Mouse (Mus musculus): Measurements from ENCODE around the gene Inpp5a. TPM values are rescaled to one million over a fixed set of nuclear protein-coding genes. Genes with fewer than 3 reads are reported as not detected.
"Not testable (repeated sequence)": the region's sequence is repeated elsewhere in the genome, so short reads cannot be mapped to it uniquely, and the experiment has no call there.

The Inpp5a gene
- total RNA-seq, 2 experiments from 2014 or later = 36.5 to 39.8 TPM

DNA sequence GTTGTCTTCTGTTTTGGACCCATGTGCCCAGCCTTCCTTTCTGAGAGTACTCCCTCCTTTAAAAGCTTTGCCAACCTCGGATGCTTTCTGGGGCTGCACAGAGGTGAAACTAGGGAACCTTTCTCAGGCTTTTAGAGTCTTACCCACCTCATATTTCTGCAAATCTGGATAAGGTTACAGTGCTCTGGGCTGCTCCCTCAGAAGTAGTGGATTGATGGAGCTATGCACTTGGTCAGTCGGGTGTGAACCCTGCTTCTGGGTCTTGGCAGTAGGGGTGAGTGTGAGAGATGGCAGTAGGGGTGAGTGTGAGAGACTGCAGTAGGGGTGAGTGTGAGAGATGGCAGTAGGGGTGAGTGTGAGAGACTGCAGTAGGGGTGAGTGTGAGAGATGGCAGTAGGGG lies 46.0 kb downstream of the Inpp5a start:
- not testable (repeated sequence) for DNase-seq
- intact Hi-C loops (cut with DNase I; ENCODE audit: low total_unique reads) = loop anchor here (10.0 kb wide), 1 partner anchor 1940 kb away; no protein-coding TSS in a partner anchor

DNA sequence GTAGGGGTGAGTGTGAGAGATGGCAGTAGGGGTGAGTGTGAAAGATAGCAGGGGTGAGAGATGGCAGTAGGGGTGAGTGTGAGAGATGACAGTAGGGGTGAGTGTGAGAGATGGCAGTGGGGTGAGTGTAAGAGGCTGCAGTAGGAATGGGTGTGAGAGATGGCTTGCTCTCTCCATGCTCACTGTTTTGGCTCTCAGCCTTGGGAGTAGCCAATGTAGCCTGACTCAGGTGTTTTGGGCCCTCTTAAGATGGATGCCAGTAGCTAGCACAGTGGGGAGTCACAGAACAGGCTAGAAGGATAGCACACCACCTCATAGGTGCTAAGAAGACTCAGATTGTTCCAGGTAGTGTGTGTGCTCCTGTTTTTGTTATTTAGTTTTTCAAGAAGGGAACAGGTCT lies 46.8 kb downstream of the Inpp5a start:
- DNase-seq = no peak
- intact Hi-C loops (cut with DNase I; ENCODE audit: low total_unique reads) = loop anchor here (10.0 kb wide), 1 partner anchor 1939 kb away; no protein-coding TSS in a partner anchor

DNA sequence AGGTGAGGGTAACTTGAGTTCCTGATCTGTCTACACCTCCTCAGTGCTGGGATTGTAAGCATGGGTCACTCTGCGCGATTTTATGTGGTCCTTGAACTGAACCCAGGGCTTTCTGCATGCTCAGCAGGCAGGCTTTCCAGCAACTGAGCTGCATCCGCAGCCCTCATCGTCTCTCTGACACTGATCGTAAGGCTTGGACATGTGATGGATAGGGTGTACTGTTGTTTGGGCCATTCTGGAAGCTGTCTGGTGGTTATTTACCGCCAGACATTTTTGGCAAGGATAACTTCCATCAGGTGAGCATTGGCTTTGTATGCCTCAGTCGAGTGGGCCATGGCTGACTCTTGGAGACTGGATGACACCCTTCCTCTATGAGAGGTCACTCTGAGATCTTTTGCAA lies 48.0 kb downstream of the Inpp5a start:
- DNase-seq = no peak
- intact Hi-C loops (cut with DNase I; ENCODE audit: low total_unique reads) = loop anchor here (10.0 kb wide), 1 partner anchor 1938 kb away; no protein-coding TSS in a partner anchor

DNA sequence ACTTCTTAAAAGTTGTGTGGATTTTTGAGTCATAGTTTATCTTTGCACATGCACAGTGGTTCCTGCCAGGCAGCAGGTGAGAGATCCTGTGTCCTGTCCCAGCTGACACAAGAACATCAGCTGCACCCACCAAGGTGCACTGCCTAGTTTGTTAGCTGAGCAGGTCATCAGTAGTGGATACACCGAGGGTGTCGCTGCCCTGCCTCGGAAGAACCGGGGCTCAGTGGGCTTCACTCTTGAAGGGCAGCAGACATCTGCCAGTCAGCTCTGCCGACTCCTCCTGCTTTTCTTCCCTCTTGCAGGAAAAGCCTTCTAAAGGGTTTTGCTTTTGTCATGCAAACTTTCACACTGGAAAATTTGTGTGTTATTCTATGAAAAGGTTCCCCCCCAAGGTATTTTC lies 48.6 kb downstream of the Inpp5a start:
- no peak for DNase-seq
- intact Hi-C loops (cut with DNase I; ENCODE audit: low total_unique reads) = loop anchor here (10.0 kb wide), 1 partner anchor 1937 kb away; no protein-coding TSS in a partner anchor

DNA sequence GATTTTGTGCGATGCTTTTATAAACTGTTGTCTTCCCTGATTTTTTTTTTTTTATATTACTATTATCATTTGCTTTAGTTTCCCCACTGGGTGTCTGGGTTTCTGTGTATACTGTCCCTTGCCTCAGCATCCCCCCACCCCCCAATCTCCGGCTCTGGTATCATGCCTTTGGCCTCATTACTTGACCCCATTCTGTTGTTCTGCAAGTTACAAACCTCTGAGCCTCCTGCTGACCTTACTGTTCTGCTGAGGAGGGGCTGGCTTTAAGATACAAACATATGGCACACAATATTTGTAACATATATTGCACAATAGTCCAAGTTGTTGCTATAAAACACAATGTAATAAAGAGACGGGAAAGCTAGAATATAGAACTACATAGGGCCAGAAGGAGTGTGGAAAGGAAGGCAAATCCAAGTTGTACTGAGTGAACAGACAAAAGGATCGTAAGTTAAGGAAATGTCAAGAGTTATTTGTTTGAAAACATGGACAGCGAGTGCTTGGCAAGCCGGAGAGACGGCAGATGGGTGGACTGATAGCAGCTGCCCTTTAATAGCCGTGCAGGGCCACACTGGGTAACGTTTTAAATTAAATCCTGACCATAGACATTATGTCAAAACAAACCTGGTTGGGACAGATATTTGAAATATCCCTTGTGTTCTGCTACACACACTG lies 49.2 kb downstream of the Inpp5a start:
- intact Hi-C loops (cut with DNase I; ENCODE audit: low total_unique reads) = loop anchor here (10.0 kb wide), 1 partner anchor 1937 kb away; no protein-coding TSS in a partner anchor
- DNase-seq = no peak

DNA sequence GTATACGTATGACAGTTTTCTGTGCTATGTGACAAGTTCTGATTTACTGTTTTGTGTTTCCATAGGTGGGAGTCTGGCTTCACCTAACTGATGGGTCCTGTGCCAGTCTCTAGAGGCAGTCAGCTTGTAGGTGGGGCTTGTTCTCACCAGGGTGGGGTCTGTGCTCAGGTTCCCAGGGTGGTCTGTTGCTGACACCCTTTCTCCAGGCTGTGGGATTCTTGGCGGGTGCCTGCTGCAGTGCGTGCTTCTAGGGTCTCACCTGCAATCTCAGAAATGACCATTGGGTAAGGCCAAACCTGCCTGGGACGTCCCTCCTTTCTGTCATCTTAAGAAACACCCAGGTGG lies 49.7 kb downstream of the Inpp5a start:
- intact Hi-C loops (cut with DNase I; ENCODE audit: low total_unique reads) = loop anchor here (10.0 kb wide), 1 partner anchor 1936 kb away; no protein-coding TSS in a partner anchor
- DNase-seq = no peak

DNA sequence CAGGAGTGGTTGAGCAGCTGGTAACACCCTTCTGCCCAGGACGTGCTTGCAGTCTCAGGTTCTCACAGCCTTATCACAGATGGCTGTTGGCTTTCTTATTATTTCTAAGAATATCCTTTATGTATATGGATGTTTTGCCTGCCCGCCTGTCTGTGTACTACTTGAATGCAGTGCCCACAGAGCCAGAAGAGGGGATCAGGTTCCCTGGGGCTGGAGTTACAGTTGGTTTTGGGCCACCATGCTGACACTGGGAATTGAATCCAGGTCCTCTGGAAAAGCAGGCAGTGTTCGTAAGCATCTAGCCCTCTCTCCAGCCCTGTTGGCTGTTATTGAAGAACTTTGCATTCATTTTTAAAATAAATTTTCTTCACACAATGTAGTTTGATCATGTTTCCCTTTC lies 50.1 kb downstream of the Inpp5a start:
- intact Hi-C loops (cut with DNase I; ENCODE audit: low total_unique reads) = loop anchor here (10.0 kb wide), 1 partner anchor 1936 kb away; no protein-coding TSS in a partner anchor
- no peak for DNase-seq

DNA sequence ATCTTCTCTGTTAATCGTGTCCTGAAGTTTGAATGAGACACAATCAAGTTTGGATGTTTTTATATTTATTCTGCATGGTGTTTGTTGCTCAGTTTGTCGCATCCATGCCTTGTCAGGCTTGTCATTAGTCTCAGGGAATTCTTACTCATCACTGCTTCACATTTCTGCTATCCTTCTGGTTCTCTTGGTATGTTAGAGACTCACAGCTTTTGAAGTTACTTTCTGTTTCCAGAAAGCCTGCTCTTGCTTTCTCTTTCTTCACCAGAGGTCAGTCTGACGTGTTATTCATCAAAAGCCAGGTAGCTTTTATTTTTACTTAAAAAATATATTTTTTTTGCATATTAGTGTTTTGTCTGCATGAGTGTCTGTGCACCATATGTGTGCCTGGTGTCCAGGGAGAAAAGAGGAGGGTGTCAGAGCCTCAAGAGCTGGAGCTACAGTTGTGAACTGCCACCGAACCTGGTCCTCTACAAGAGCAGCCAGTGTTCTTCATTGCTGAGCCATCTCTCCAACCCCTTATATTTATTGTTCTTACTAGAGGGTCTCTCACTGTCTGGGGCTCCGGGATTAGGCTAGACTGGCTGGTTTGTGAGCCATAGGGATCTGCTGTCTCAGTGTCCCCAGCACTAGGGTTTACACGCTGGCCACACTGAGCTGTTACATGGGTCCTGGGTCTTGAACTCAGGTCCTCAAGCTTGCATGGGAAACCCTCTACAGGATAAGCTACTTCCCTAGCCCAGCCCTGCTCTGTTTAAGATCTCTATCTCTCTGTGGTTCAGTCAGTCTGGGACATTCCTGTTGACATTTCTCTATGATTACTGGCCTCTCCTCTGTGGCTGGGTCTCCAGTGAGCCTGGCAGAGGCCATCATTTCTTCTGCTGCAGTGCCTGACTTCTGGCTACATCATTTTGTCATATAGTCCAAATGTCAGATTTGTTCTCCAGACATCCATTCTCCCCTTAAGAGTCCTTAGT lies 51.3 kb downstream of the Inpp5a start:
- intact Hi-C loops (cut with DNase I; ENCODE audit: low total_unique reads) = loop anchor here (10.0 kb wide), 1 partner anchor 1935 kb away; no protein-coding TSS in a partner anchor
- DNase-seq = no peak

DNA sequence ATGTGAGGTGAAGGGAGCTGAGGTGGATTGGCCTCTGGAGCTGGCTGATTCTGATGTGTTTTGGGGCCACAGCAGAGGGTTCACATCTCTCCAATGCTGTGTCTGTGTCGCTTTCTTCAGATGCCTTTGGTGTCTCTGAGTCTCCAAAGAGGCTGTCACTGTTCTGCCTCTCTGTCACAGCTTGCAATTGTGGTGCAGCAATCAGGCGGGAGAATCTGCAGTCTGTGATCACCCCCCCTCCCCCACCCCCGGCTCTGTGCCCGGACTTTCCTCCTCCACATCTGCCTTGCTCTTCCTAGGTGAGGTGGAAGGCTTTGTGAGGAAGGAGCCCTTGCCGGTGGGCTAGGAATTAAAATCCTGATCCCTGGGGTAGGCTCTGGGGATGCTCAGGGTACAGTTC lies 52.1 kb downstream of the Inpp5a start:
- intact Hi-C loops (cut with DNase I; ENCODE audit: low total_unique reads) = no loop called here
- DNase-seq = no peak

DNA sequence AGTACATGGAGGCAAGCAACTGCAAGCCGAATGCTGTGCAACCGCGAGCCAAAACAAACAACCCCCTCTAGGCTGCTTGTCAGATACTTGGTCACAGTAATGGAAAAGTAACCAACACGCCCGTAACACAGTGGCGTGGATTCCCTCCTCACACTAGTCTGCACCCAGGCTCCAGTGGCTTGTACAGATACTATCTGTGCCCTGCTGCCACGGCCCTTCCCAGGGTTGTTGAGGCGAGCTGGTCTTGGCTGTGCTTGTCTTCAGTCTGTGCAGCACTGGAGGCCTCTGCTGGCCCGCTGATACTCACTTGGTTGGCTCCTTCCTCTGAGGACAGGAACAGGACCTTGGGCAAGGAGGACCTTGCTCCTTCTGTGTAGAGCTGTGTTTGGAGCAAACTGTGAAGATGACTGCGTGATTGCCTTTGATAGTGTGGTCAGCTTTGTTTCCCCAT lies 52.9 kb downstream of the Inpp5a start:
- DNase-seq = no peak
- intact Hi-C loops (cut with DNase I; ENCODE audit: low total_unique reads) = no loop called here

DNA sequence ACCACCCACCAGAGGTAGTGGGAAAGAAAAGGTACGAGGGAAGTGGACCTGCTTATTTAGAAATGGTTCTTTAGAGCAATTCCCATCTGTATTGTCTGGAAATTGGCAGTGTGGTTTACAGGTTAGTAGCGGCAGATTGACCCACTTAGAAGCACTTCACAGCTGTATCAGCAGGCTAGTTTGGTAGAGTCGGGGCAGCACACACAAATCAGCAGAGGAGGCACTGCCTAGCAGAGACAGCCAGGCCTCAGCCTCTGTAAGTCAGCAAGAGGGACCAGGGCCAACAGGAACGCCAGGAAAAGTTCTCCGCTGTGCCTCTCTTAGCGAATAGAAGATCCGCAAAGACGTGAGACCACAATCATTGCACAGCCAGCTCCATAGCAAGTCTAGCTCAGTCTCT lies 56.7 kb downstream of the Inpp5a start:
- no peak for DNase-seq
- intact Hi-C loops (cut with DNase I; ENCODE audit: low total_unique reads) = no loop called here

DNA sequence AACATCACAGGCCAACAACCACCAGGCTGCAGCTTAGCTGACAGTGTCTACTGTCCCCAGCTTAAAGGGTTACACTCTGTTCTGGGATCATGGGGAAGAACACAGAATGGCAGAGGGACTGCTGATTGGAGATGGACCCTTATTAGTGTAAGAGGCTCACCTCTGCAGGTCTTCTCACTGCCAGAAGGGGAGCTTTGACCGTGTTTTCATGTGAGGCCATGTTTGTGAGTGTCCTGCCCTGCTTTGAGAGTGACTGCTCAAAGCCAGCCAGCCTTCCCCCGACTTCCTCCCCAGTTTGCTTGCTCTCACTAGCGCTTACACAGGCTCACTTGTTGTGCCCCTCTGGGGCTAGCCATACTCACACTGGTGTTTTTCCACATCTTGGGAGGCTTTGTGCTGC lies 58.5 kb downstream of the Inpp5a start:
- intact Hi-C loops (cut with DNase I; ENCODE audit: low total_unique reads) = no loop called here
- no peak for DNase-seq

DNA sequence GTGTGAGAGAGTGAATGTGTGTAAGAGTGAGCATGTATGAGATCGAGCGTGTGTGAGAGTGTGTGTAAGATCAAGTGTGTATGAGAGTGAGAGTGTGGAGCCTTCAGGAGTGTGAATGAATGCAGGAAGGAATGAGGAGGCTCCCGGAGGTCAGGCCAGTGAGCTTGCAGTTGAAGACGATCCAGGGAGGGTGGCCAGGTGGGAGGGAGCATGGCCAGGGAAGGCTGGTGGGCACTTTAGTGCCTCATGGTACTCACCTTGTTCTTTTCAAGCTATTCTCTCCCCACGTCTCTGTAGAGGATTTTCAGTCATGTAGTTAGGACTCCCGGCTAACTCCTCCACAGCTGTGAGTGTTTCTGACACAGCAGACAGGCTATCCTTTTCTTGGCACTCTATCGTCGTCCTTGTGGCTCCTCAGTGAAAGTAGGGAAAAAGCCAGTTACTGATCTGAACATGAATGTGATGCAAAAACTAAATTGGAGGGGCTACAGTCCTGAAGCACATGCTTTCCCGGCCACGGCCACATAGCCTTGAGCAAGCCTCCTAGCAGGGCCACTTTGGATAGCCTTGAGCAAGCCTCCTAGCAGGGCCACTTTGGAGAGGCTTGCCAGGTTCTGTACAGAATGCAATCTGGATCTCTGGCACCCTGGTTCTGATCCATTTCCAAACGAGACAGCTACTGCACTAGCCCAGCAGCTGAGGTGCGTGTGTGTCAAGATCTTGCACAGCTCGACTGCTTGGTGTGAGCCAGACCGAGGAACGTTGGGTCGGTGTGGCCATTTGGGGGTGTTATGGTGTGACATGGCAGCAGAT lies 61.5 kb downstream of the Inpp5a start:
- DNase-seq = no peak
- intact Hi-C loops (cut with DNase I; ENCODE audit: low total_unique reads) = no loop called here

DNA sequence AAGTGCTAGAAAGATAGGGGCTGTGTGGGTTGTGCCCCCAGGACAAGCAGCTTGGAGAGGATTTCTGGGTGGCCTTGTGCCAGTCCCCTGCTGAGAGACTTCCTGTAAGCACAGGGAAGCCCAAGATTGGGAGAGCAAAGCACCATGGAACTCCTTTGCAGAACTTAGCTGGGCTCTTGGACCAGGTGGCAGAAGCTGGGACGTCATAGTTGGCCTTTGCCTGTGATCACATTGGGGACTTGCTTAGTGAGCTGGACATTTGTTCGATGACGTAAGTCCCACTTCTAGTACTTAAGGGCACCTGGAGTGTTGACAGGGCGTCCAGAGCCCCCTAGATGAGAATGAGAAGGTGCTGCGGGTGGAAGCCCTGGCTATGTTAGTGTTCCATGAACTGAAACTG lies 62.8 kb downstream of the Inpp5a start:
- intact Hi-C loops (cut with DNase I; ENCODE audit: low total_unique reads) = no loop called here
- DNase-seq = no peak

DNA sequence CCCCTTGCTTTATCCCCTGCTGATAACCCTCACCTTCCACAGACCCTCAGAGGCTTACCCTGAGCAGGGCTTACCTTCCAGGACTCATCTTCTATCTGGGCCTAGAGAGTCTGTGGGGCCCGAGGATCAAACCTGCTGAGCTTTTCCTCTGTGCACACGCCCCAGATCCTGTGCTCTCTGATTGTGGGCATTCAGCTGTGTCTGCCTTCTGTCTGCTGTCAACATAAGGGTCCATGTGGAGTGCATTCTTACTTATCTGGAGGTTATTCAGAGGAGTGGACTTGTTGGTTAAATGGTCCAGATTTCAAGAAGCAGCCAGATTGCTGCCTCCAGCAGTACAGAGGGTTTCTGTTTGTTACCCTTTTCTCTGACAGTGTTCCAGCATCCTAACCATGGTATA lies 63.3 kb downstream of the Inpp5a start:
- DNase-seq = no peak
- intact Hi-C loops (cut with DNase I; ENCODE audit: low total_unique reads) = no loop called here

DNA sequence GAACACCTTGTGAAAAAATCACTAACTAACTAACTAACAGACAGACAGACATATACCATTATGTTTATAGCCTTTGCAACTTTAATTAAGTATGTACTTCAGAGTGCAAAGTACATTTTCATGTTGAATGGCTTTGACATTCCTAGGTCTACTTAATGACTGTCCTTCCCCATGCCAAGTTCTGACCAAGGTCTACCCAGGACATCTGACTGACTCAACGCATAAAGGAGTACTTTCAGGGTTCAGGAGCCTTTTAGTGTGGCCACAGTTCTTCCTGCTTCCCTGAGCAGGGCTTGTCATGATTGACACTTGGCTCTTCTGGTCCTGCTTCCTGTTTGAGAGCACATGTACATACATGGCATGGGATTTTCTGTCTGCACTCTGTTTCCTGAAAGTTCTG lies 64.3 kb downstream of the Inpp5a start:
- intact Hi-C loops (cut with DNase I; ENCODE audit: low total_unique reads) = no loop called here
- no peak for DNase-seq

DNA sequence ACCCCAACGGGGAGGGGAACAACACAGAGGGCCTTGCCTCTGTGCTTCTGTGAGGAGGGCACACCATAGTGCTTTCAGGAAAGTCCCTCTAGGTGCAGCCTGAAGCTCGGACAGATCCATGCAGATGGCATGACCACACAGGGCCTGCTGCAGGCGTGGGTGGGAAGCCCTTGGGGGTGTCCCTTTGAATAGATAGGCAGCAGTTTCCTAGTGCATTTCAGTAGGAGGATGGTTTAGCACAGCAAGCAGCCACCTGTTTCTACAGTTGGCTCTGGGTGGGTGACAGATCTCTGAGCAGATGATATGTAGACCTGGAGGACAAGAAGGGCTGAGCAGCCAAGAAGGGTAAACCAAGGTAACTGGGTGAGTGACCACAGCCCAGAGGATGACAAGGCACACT lies 65.4 kb downstream of the Inpp5a start:
- intact Hi-C loops (cut with DNase I; ENCODE audit: low total_unique reads) = no loop called here

DNA sequence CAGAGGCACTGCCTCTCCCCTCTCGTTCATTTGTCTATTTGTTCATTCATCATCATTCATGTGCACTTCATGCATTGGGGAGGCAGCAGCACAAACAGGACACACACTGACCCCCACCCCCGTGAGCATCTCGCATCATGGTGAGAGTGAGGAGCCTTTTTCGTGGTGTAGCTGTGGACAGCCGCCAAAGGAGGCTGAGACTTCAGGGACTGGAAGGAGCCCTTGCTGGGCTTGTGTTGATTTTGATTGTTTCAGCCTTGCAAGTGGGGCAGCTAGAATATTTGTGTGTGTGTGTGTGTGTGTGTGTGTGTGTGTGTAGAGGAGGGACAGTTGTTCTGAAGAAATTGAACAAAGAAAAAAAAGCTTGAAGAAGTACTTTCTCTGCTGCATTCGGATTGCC lies 67.8 kb downstream of the Inpp5a start:
- intact Hi-C loops (cut with DNase I; ENCODE audit: low total_unique reads) = no loop called here
- no peak for DNase-seq

More for the DNA sequence above, 65.4 kb downstream of the Inpp5a start:
- DNase-seq = no peak

DNA sequence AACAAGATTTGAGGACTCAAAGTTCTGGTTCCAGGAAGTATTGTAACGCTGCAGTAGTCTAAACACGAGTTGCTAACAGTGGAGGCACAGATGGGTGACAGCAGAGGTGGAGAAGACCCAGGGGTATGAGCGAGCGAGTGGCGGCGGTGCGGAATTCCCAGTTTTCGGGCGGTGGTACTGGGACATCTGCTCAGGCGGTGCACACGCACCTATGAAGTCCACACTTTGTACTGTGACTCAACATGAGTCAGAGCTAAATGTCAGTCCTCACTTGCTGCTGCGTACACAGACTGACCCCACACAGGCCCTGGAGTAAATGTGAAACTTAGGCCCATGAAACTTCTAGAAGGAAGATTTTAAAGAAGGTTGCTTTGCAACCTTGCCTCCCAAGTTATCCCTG lies 72.4 kb downstream of the Inpp5a start:
- DNase-seq = no peak

DNA sequence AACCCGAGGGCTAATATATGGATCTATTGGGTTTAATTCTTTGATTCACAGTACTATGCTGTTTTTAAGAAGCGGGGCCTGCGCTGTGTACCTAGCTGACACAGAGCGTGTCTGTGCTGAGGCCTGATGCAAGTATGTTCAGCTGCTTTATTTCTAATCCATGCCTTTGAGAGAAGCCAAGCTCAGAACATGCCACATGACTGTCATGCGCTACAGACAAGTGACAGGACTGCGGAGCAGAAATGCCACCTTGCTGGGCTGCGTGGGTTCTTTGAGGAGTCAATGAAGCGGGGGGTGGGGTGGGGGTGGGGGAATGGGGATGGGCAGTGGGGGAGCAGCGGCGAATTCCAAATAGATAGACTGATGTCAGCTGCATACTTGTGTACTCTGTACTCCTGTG lies 73.2 kb downstream of the Inpp5a start:
- no peak for DNase-seq
- intact Hi-C loops (cut with DNase I; ENCODE audit: low total_unique reads) = no loop called here

More for the DNA sequence above, 72.4 kb downstream of the Inpp5a start:
- intact Hi-C loops (cut with DNase I; ENCODE audit: low total_unique reads) = no loop called here
